Comparison of ENCODE assay signal across 10 mouse cellular contexts in genomic region chr9:78022187-78022945, GRCm38 (mm10). TPM values are rescaled to one million over a fixed set of nuclear protein-coding genes. Genes with fewer than 3 reads are reported as not detected.
DNase-seq lines count a peak whose midpoint lies in the region; ATAC-seq and TF ChIP-seq lines count a peak whose summit lies in the region.
"Had no signal": no experiment of that assay in that cellular context is flagged by ENCODE, and none has a peak within 500 bp of the region (broad histone marks: within the 10 kb centered on the region; RNA-seq: fewer than 3 reads in every experiment).

No protein-coding gene starts in this region.

- no peak overlapping the region for H3K4me3 ChIP-seq in thymus, adult 2 months (ENCODE audit: control insufficient read depth, insufficient read depth, low read length)
- no peak overlapping the region for H3K4me3 ChIP-seq in forebrain, postnatal 0 days (ENCODE audit: low read depth, low read length)

- H3K9ac ChIP-seq in forebrain, postnatal 0 days, result no peak overlapping the region

- TF ChIP-seq CTCF in thymus, adult 2 months (IDR thresholded peaks at IDR 0.05; ENCODE audit: borderline replicate concordance, control insufficient read depth, extremely low read depth, insufficient read depth, low read length, poor library complexity), result no peak
- TF ChIP-seq CTCF in forebrain, postnatal 0 days (IDR thresholded peaks at IDR 0.05; ENCODE audit: low read depth), result no peak

- H3K27me3 ChIP-seq in thymus, adult 2 months (ENCODE audit: control insufficient read depth, insufficient read depth, low read length), result no peaks in the 10 kb centered on the region
- H3K27me3 ChIP-seq in forebrain, postnatal 0 days (ENCODE audit: insufficient read depth, low read length), result no peaks in the 10 kb centered on the region

- no peak overlapping the region for H3K4me2 ChIP-seq in forebrain, postnatal 0 days (ENCODE audit: low read depth)

- ATAC-seq in megakaryocyte, adult 5-6 weeks (ENCODE audit: poor library complexity, severe bottlenecking), result peak; percentile 89
- no peak for ATAC-seq in forebrain, postnatal 0 days

- no peak overlapping the region for H3K27ac ChIP-seq in thymus, adult 2 months (ENCODE audit: control insufficient read depth, insufficient read depth, low read length)
- no peak overlapping the region for H3K27ac ChIP-seq in forebrain, postnatal 0 days (ENCODE audit: low read depth, low read length)

- H3K36me3 ChIP-seq in thymus, adult 2 months (ENCODE audit: control insufficient read depth, insufficient read depth, low read length), result no peaks in the 10 kb centered on the region
- no peaks in the 10 kb centered on the region for H3K36me3 ChIP-seq in forebrain, postnatal 0 days (ENCODE audit: insufficient read depth)

- TF ChIP-seq POLR2A in thymus, adult 2 months (IDR thresholded peaks at IDR 0.05; ENCODE audit: control insufficient read depth, extremely low read depth, insufficient read depth, low read length, poor library complexity), result no peak

- no peaks in the 10 kb centered on the region for H3K9me3 ChIP-seq in forebrain, postnatal 0 days (ENCODE audit: low read length)

- peak; percentile 37 for DNase-seq in ovary, postnatal 36 days (ENCODE audit: low spot score)
- no peak for DNase-seq in ovary, postnatal 14 days (ENCODE audit: low spot score)
- DNase-seq in brain, adult 2 months (ENCODE audit: low read depth, low spot score), result peak; percentile 63
- peak; percentile 44 for DNase-seq in kidney, adult 9 months
- no peak for DNase-seq in right cerebral cortex, postnatal 36 days (ENCODE audit: low spot score in 2 of 2)
- DNase-seq in thymus, adult 2 months, result no peak
- DNase-seq in forebrain, postnatal 0 days, result no peak

- no peaks in the 10 kb centered on the region; the same call in 1 of the 2 replicates for H3K4me1 ChIP-seq in thymus, adult 2 months (replicated peaks; ENCODE audit: control insufficient read depth, insufficient read depth, low read length)
- H3K4me1 ChIP-seq in forebrain, postnatal 0 days (ENCODE audit: insufficient read depth), result no peaks in the 10 kb centered on the region

- 57% methylated on average over 8 of the region's 8 CpGs for WGBS in thymus, adult 2 months
- 83% methylated on average over 8 of the region's 8 CpGs for WGBS in forebrain, postnatal 0 days

RNA-seq across cellular contexts. Expression of gene Gcm1, which starts 29.4 kb away (rescaled TPM):
- total RNA-seq in megakaryocyte, adult 5-6 weeks (2015), result not detected in 2 replicates
- not detected in 2 replicates for total RNA-seq in megakaryocyte, adult 5-6 weeks (2017)
- polyA plus RNA-seq in thymus, adult 2 months (2012; rRNA removed), result 0.20 TPM in 1 of 2 replicates, not detected in the other
- total RNA-seq in forebrain, postnatal 0 days (2014; rRNA removed), result not detected in 2 replicates
- polyA plus RNA-seq in forebrain, postnatal 0 days (2015; fragmentation: Nextera tagmentation; extraction: Ambion mirVana), result not detected in 2 replicates
- polyA plus RNA-seq: embryonic facial prominence, embryonic 11.5 days; neural tube, embryonic 11.5 days had no signal

Comparison
In these comparisons a context has a peak if more than half of its experiments do, and no peak if none do; other contexts are left out.
1. DNase-seq: peak in ovary, postnatal 36 days (single experiment), brain, adult 2 months (single experiment) and kidney, adult 9 months (single experiment); none in ovary, postnatal 14 days (single experiment), right cerebral cortex, postnatal 36 days (0 of 2), thymus, adult 2 months (single experiment) and forebrain, postnatal 0 days (single experiment).